Mouse (Mus musculus): ENCODE measurements at regions not wholly inside any gene's neighbourhood (a gene's known extent, or its start where the extent isn't known, plus 50 kb on each side); places are given as distances from the start of the nearest gene placed in this dataset.

DNA sequence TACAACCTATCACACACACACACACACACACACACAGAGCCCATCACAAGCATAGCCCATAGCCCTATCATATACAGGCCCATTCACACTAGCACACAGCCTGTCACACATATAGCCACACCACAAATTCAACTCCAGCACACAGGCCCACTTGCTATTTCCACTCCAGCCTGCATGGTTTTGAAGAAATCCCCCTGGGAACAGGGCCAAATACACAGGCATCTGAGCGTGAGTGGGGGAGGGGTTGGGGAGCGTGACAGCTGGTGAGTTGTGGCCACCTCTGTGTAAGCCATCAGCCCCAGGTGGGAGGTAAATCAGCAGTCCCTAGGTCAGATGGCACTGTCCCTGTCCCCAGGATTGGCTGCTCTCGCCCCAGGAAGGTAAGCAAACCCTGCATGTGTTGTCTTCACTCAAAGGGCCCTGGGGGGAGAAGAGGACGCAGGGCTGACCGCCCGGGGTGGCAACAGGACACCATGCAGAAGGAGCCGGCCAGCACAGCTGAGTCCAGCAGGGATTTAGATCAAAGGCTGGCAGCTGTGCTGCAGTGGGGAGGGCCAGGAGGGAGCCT is 153.6 kb upstream of the Gm3448 start:
- DNase-seq (ENCODE audit: low spot score in 2 of 2): no peak

DNA sequence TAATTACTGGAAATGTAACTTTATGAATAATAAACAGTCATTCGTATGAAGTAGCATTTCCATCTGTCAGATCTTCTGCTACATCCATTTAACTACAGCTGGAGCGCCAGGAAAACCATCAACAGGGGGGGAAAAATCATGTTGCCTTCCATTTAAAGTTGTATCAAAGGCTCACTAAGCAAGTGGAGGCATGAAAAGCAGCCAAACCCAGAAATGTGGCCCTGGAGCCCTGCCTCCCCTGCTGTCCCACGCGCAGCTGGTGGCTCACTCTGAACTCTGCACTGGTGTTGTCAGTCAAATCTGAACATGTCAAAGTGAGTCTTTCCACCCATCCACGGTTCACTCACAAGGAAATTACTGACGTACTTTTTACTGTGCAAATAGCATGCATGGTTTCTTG is 152.5 kb upstream of the Gm3448 start:
- peak; percentile 31 to 48 for DNase-seq (ENCODE audit: low spot score in 2 of 2)

DNA sequence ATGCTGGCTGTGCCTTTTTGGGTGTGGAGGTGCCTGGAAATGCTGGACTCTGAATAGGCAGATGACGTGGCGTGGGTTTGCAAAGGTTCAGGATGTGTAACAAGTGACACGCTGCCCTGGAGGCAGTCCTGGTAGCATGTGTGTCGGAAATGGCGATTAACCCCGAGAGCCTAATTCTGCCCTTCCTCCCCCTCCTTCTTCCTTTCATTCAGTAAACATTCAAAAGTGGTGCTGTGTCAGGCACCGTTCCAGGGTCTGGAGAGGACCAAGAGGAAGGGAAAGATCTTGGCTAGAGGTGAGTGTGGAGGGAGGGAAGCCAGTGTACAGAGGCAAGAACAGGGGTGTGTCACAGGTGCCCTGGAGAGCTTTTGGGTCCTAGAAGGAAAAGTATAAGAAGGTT is 151.5 kb upstream of the Gm3448 start:
- DNase-seq (ENCODE audit: low spot score in 2 of 2): peak; percentile 30 to 55

DNA sequence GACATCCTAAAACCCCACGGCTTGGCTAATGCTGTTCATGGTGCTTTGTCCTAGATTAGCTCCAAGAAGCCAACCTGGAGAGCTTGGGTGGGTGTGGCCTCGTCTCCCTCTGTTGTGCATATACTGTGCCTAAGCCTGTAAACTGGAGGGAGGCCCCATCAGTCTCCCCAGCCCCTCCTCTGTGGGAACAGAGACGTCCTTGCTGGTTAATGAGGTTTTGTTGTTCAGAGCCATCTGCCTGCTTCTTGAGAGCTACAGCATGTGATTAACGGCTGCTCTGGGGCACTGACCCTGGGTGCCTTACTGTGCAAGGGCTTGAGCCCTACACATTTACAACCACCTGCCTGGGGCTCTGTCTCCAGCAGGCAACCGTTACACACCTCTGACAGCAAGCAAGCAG is 143.9 kb upstream of the Gm3448 start:
- DNase-seq (ENCODE audit: low spot score in 2 of 2): no peak

DNA sequence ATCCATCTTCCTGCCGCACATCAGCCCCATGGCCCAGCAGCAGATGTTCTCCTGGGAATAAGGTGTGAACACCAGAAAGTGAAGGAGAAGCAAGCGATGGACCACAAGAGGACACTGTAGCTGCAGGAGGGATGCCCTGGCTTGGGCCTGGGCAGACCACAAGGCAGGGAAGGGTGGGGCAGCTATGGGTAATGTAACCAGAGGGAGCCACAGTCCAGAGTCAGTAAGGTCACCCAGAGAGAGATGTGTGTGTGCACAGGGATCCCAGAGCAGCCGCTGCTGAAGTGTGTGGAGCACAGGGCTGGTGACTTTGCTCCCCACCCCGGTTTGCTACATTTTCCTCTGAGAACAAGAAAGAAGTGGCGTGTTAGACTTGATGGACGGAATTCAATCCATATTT is 142.5 kb upstream of the Gm3448 start:
- DNase-seq (ENCODE audit: low spot score in 2 of 2): no peak

DNA sequence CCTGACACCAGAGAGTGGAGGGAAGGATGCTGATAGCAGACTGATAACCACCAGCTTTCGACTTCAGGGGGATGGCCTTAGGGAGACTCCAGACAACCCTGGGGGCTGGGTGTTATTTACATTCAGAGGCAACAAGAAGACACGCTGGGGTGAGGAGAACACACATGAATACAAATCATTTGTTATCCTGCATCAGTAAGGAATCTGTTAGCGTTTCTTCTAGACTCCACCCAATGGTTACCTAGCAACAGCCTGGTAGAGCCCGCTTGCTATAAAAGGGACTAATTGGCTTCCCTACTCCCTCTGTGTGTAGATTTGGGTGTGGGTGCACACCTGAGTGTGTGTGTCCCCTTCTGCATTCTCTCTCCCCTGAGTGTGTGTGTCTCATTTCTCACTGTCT is 140.8 kb upstream of the Gm3448 start:
- no peak for DNase-seq (ENCODE audit: low spot score in 2 of 2)

DNA sequence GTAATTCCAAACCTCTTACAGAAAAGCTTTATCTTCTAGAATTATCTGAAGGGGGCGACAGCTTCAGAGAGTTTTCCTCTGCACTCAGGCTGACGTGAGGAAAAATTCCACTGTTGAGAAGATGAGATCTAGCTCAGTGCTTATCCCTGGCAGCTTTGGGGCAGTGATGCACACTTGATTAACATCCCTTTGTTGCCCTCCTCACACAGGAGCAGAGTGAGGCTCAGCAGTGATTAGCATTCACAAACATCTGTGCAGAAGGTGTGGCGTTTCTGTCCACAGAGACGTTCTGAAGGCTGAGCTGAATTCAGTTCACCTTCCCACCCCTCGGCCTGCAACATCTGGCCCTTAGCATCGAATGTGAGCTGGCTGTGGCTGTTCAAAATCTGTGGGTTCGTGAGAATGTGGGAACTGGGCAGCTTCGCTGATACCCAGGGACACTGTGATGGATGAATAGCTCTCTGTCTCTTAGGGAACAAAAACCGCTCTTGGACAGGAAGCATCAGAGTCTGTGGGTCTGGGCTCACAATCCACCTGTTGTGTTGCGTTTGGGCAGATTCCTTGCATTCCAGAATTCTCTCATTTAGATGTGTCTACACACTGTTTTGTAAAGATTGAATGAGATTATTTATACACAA is 139.0 kb upstream of the Gm3448 start:
- no peak for DNase-seq (ENCODE audit: low spot score in 2 of 2)

DNA sequence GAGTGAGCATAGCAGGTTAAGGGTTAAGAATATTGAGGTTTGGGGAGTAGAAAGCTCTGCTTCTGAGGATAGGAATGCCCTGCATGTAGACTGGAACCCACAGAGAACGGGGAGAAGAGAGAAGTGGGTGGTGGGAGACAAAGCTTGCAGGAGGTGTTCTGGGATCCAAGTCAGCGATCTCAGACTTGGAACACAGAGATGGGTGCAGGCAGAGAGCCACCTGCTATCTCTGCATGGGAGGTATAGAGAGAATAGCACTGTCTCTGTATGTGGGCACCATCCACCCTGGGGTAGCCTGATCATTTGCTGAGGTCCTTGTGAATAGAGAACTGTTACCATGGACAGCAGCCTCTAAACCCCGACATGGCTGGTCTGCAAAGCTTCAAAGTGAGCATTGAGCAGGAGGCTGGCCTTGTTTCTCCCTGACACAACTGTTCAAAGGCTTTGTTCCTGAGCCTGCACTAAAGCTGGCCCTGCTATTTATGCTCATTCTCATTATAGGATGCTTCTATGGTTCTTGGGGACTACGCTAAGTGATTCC is 138.1 kb upstream of the Gm3448 start:
- DNase-seq (ENCODE audit: low spot score in 2 of 2): no peak

DNA sequence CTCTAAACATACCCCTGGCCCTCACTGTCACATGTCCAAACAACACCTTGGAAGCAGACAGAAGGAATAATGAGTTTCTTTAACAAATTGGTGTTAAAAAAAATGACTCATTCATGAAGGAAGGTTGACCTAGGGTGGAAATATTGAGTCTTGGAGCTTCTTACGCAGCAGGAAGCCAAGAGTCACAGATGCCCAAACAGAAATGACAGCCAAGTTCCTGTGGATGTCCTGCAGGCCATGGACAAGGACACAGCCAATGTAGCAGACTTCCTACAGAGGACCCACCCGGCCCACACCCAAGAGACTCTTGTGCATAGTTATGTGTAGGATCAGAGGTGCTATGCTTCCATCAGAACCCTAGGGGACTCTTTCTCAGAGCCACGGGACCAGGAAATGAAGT is 136.1 kb upstream of the Gm3448 start:
- no peak for DNase-seq (ENCODE audit: low spot score in 2 of 2)

DNA sequence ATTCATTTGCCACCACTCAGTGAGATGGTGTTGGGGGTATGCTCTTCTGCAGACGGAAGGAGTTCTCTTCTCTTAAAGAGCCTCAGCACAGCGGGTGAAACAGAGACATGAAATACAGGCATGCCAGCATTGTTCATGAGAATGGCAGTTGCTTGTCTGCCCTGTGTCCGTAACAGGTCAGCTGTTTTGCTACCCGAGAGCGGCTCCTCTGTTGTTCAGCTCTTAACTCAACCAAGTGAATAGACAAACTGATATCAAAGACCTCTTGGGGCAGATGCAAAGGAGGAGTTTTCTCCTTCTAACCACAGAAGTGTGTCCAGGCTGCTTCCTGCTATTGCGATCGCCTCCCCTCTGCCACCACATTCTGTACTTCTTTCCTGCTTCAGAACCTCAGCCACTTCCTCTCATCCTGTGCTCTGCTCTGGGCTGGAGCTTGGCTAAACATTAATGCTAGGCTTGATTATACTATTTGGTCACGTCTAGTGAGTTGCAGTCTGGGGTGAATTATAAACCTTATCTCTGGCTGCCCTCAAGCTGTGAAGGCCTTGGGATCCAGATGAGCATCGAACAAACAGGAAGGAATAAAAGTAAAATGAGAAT is 133.1 kb upstream of the Gm3448 start:
- DNase-seq (ENCODE audit: low spot score in 2 of 2): no peak

DNA sequence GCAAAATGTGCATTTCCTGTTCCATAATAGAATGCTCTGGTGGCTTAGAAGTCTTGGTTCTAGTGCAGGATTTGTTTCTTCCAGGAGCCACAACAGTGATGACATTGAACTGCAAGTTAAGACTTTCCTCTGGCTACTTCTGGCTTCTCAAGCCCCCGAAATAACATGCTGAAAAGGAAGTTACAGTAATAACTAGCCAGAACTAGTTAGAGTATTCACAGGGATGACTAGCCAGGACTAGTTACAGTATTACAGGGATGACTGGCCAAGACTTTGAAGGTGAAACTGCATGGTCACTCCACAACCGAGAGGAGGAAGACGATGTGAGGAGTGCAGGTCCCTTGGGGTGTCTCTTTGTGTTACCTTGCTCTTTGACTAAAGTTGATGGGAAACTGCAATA is 126.6 kb upstream of the Gm3448 start:
- DNase-seq (ENCODE audit: low spot score in 2 of 2): no peak

DNA sequence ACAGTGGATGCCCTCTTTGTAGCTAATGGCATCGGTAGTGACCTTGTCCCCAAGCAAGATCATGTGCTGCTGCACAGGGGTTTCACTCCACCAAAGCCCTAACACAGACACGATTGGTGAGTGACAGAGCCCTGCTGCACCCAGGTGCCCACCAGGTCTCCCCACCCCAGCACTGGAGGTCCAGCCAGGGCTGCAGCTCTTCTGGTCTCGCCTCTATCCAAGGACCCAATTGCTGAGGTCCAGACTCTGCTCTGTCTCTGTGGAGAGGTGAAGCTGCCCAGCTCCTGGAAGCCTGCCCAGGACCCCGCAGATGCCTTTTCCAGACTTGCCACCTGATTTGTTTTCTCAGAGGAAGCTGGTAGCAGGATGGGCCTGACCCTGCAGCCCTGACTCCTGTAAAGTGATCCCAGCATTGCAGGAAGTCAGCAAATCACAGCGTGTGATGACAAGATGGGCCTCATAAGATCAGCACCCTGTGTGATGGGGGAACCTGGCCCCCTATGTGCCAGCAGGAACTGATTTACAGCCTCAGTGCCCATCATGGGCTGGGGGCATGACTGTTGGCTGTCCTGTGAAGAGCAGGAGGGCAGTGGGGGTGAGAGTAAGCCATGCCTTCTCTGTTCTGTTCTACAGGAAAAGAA is 116.5 kb upstream of the Gm3448 start:
- no peak for DNase-seq (ENCODE audit: low spot score in 2 of 2)

DNA sequence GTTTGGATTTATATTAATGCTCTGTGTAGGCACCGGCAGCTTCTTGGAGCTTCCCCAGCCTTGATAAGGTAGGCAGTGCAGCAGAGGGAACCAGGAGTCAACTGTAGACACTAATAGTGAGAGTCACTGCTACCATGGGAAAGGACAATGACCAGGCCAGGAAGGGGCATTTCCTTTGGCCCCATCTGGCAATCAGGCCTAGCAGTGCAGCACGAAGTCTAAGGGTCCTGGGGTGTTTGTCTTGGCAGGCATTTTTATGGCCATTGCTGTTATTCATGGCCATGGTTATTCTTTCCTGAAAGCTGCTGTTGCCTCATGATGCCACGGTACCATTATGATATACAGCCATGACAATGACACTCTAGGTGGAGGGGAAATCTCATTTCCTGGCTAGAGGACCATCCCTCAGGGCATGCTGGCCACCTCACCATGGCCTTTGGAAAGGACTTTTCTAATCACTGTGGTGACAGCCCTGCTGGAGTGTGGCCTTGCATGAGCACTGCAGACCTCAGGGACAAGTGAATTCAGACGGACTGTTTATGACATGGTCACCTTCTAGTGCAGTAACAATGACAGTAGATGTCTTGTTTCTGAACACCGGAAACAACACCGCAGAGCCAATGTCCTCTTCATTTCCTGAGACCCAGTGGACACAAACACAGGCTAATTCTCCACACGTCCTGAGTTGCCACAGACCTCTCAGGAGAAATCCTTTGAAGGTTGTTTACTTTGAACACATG is 111.8 kb upstream of the Gm3448 start:
- no peak for DNase-seq (ENCODE audit: low spot score in 2 of 2)

DNA sequence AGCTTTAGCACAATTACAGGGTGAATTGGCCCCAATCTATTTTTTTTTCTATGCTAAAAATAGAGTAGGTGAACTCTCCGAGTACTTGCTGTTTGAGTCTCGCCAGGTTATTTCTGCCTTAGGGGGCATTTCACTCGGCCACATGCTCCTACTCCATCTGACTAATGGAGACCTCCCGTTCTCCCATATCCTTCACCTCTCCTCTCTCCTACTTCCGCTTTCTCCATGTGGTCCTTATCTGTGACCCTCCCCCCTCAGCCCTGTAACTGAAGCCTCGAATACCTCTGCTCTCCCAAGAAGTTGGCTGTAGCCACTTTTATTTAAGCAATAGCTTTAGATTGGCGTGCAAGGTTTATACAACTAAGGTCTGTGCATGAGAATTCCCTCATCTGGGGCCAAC is 111.1 kb upstream of the Gm3448 start:
- no peak for DNase-seq (ENCODE audit: low spot score in 2 of 2)

DNA sequence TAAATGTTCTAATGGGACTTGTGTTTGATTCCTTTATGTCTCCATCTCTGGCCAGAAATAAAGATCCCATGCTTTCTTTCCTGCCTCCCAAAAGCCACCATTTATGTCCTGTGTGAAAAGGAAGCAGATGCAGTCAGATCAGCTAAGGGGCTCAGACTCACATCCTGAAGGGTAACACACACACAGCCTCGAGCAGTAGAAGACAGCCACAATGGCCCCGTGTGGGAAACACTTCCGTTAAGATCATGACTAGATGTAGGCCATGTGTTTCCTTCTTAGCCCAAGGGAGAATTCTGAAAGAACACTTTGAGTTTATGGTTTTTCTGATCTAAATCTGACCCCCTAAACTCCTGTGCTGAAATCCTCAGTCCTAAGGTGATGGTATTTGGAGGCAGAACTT is 110.4 kb upstream of the Gm3448 start:
- DNase-seq (ENCODE audit: low spot score in 2 of 2): no peak

DNA sequence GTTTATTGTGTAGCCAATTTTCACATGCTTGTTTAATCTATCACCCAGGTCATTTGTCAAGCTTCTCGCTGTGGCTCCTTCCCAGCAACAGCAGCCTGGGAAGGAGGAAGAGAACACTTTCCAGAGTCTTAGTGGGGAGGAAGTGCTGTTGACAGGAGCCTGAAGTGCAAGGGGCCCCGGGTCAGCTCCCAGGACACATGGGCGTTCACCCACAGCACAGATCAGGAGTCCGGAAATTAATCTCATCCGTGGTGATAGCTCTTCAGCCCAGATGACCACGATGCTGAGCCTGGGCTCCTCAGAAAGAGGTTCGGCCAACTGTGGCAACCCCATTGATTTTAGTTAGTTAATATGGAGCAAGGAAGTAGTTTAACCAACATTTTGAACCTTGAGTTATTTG is 105.3 kb upstream of the Gm3448 start:
- no peak for DNase-seq (ENCODE audit: low spot score in 2 of 2)

DNA sequence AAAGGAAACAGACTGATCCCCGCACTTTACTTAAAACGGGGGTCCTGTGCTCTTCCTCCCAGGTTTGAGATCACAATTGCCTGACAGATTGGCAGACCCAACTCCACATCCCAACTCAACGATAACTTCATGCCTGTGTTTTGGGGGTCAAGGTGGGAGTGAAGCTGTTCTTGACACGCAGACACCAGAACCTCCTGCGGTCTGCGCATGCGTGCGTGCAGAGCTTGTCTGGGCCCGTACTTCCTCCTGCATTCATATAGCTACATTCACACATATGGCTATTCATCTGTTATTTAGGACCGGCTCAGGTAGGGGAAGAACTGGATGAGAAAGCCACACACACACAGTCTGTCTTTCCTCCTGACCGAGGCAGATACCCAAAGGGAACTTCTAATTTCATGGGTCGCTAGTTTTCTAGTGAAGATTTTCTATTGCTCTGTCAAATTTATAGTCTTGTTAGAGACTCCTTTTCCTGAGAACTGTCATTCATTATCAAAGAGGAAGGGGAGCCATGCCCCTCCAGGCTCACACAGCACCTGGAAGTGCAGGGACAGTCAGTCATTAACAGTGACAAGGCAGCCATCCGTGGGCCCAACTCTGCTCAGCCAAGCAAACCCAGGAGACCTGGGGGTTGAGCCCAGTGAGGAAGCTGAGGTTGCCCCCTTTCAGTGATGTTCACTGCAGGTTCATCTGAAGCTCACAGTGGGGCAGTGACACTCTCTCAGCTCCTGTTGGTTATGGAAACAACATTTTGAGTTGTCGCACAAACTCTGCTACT is 104.0 kb upstream of the Gm3448 start:
- DNase-seq (ENCODE audit: low spot score in 2 of 2): no peak

DNA sequence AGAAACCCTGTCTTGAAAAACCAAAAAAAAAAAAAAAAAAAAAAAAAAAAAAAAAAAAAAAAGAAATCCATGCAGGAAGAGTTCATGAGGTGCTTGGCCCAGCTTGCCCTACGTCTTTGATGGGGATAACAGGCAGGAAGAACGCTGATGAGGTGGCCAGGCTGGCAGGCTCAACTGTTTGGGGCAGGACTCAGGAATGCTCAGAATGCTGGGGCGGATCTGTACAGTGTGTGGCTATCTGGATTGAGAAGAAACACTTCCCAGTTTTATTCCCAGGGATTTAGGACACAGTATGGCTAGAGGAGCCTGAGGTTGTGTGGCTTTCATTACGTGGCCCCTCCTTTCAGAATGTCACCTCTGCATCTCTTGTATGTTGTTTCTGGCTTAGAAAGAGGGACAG is 99.1 kb upstream of the Gm3448 start:
- DNase-seq (ENCODE audit: low spot score in 2 of 2): peak in 1 of 2 experiments; percentile 15
